Mouse (Mus musculus) CH12.LX (cell line): ENCODE measurements around the gene Kif1c. TPM values are rescaled to one million over a fixed set of nuclear protein-coding genes. Genes with fewer than 3 reads are reported as not detected.

Experiments
- DNase-seq: peaks from one replicate; pipeline ENCODE4 v3.0.0-alpha.2; 2013; ENCODE audit errors: extremely low read depth
- H3K27ac ChIP-seq: 2 replicates; pipeline ENCODE4 v1.5.1; 2012; ENCODE audit warnings: low read depth, mild to moderate bottlenecking, control low read depth, moderate library complexity; ENCODE audit not compliant: insufficient read depth
- H3K27me3 ChIP-seq: replicated peaks from 2 replicates; pipeline ENCODE3; 2012; ENCODE audit warnings: inconsistent platforms
- H3K36me3 ChIP-seq, 2 experiments: replicated peaks in 1 of 2; 2 replicates each; pipeline versions ENCODE3 to v1.6.1; 2012; ENCODE audit warnings: inconsistent platforms in 1 of 2, low read length in 1 of 2, mild to moderate bottlenecking in 1 of 2, mixed read lengths in 1 of 2, moderate library complexity in 1 of 2; ENCODE audit not compliant: control insufficient read depth in 1 of 2, insufficient read depth in 1 of 2
- H3K4me1 ChIP-seq, 2 experiments: 2 replicates each; pipeline ENCODE4 v1.6.1; 2012; ENCODE audit warnings: inconsistent platforms in 1 of 2, moderate library complexity in 1 of 2; ENCODE audit not compliant: insufficient read depth in 2 of 2, control insufficient read depth in 1 of 2
- H3K4me2 ChIP-seq: 2 replicates; pipeline ENCODE4 v1.6.1; 2012; ENCODE audit warnings: low read depth, mild to moderate bottlenecking, control low read depth; ENCODE audit not compliant: poor library complexity, insufficient read depth, severe bottlenecking
- H3K4me3 ChIP-seq, 3 experiments: fragments of 150-350 bp in 1 of 3; sonication (generic) in 1 of 3; replicated peaks in 1 of 3; 2 replicates each; pipeline versions ENCODE3 to v1.5.1; 2011 to 2012; ENCODE audit warnings: low read depth in 2 of 3, low read length in 2 of 3, mild to moderate bottlenecking in 2 of 3, moderate library complexity in 2 of 3, control low read depth in 1 of 3, improper control_type of control experiment in 1 of 3, inconsistent platforms in 1 of 3, mixed read lengths in 1 of 3; ENCODE audit not compliant: poor library complexity in 1 of 3
- H3K79me2 ChIP-seq: replicated peaks from 2 replicates; pipeline ENCODE4 v1.6.1; 2012; ENCODE audit warnings: mild to moderate bottlenecking, moderate library complexity; ENCODE audit not compliant: control insufficient read depth, poor library complexity, insufficient read depth, severe bottlenecking; ENCODE audit errors: extremely low read depth
- H3K9ac ChIP-seq: 2 replicates; pipeline ENCODE4 v1.6.1; 2012; ENCODE audit warnings: low read depth, mild to moderate bottlenecking, control low read depth, moderate library complexity; ENCODE audit not compliant: insufficient read depth
- H3K9me3 ChIP-seq: replicated peaks from 2 replicates; pipeline ENCODE3; 2012; ENCODE audit warnings: low read length, inconsistent platforms, mixed read lengths
- BHLHE40 ChIP-seq: IDR thresholded peaks from 2 replicates; pipeline ENCODE4 v1.6.1; 2011; ENCODE audit warnings: mild to moderate bottlenecking, low read depth, low read length, improper control_type of control experiment
- EP300 ChIP-seq: IDR thresholded peaks from 2 replicates; pipeline ENCODE4 v1.6.1; 2011; ENCODE audit warnings: low read length, improper control_type of control experiment
- ETS1 ChIP-seq: conservative IDR thresholded peaks from 2 replicates; pipeline ENCODE4 v1.6.1; 2012; ENCODE audit warnings: low read depth, mild to moderate bottlenecking, inconsistent platforms, low read length, improper control_type of control experiment, moderate library complexity
- IRF4 ChIP-seq: IDR thresholded peaks from 2 replicates; pipeline ENCODE4 v1.6.1; 2014; ENCODE audit warnings: low read depth, mild to moderate bottlenecking, inconsistent platforms, low read length, improper control_type of control experiment
- JUN ChIP-seq: IDR thresholded peaks from 2 replicates; pipeline ENCODE4 v1.6.1; 2011; ENCODE audit warnings: low read depth, mild to moderate bottlenecking, low read length, improper control_type of control experiment, moderate library complexity; ENCODE audit not compliant: insufficient read depth
- JUND ChIP-seq: conservative IDR thresholded peaks from 2 replicates; pipeline ENCODE4 v1.6.1; 2011; ENCODE audit warnings: low read depth, low read length, improper control_type of control experiment
- MAFK ChIP-seq: IDR thresholded peaks from 2 replicates; pipeline ENCODE4 v1.6.1; 2011; ENCODE audit warnings: low read length, improper control_type of control experiment; ENCODE audit not compliant: insufficient replicate concordance
- MAZ ChIP-seq: IDR thresholded peaks from 2 replicates; pipeline ENCODE4 v1.6.1; 2012; ENCODE audit warnings: low read depth, mild to moderate bottlenecking, inconsistent platforms, low read length, improper control_type of control experiment, moderate library complexity
- MXI1 ChIP-seq: IDR thresholded peaks from 2 replicates; pipeline ENCODE4 v1.6.1; 2011; ENCODE audit warnings: mild to moderate bottlenecking, low read depth, low read length, improper control_type of control experiment
- MYC ChIP-seq: IDR thresholded peaks from 2 replicates; pipeline ENCODE4 v1.6.1; 2011; ENCODE audit warnings: low read depth, mild to moderate bottlenecking, improper control_type of control experiment, low read length
- NELFE ChIP-seq: IDR thresholded peaks from 2 replicates; pipeline ENCODE4 v1.6.1; 2011; ENCODE audit warnings: low read depth, low read length, improper control_type of control experiment
- NRF1 ChIP-seq: IDR thresholded peaks from 2 replicates; pipeline ENCODE4 v1.6.1; 2014; ENCODE audit warnings: low read depth, mild to moderate bottlenecking, inconsistent platforms, low read length, improper control_type of control experiment, moderate library complexity
- POLR2A ChIP-seq: IDR thresholded peaks from 2 replicates; pipeline ENCODE4 v1.6.1; 2011; ENCODE audit warnings: low read depth, mild to moderate bottlenecking, improper control_type of control experiment, low read length
- POLR2AphosphoS2 ChIP-seq: IDR thresholded peaks from 2 replicates; pipeline ENCODE4 v1.6.1; 2011; ENCODE audit warnings: low read depth, low read length, improper control_type of control experiment
- RAD21 ChIP-seq: IDR thresholded peaks from 2 replicates; pipeline ENCODE4 v1.6.1; 2011; ENCODE audit warnings: low read depth, mild to moderate bottlenecking, low read length, improper control_type of control experiment, moderate library complexity
- SIN3A ChIP-seq: IDR thresholded peaks from 2 replicates; pipeline ENCODE4 v1.6.1; 2012; ENCODE audit warnings: low read length, improper control_type of control experiment, inconsistent platforms
- SMC3 ChIP-seq: IDR thresholded peaks from 2 replicates; pipeline ENCODE4 v1.6.1; 2011; ENCODE audit warnings: low read depth, low read length, improper control_type of control experiment
- TBP ChIP-seq: conservative IDR thresholded peaks from 2 replicates; pipeline ENCODE4 v1.6.1; 2011; ENCODE audit warnings: low read depth, low read length, improper control_type of control experiment
- USF1 ChIP-seq: IDR thresholded peaks from 2 replicates; pipeline ENCODE4 v1.6.1; 2014; ENCODE audit warnings: low read depth, mild to moderate bottlenecking, inconsistent platforms, low read length, improper control_type of control experiment
- ZKSCAN1 ChIP-seq: IDR thresholded peaks from 2 replicates; pipeline ENCODE4 v1.6.1; 2012; ENCODE audit warnings: low read depth, inconsistent platforms, low read length, improper control_type of control experiment, borderline replicate concordance
- ZNF384 ChIP-seq: IDR thresholded peaks from 2 replicates; pipeline ENCODE4 v1.6.1; 2012; ENCODE audit warnings: low read depth, low read length, improper control_type of control experiment, inconsistent platforms
- dilution Hi-C: fragments of 300-500 bp; cut with MboI; formaldehyde crosslinking; loops from 2 replicates; pipeline ENCODE4 v1.14.3; 2020; ENCODE audit warnings: low sequenced_read_pairs; ENCODE audit not compliant: extremely low pct_unique_long_range_greater_than_20kb, extremely low pct_ligation_motif_present
- in situ Hi-C: fragments of 300-500 bp; cut with MboI; formaldehyde crosslinking; loops from 3 replicates; pipeline ENCODE4 v1.14.3; 2019; ENCODE audit warnings: low sequenced_read_pairs, low pct_ligation_motif_present, low pct_unique_long_range_greater_than_20kb, mixed read lengths
- polyA plus RNA-seq: library from polyadenylated mRNA; unstranded; fragments of >175 nt; gene quantifications from 2 replicates; pipeline ENCODE4 v1.2.1, GENCODE M21; 2012; ENCODE audit warnings: low read depth; ENCODE audit not compliant: insufficient read length
- total RNA-seq, 2 experiments: library from RNA; depleted of rRNA; stranded (reverse); fragments of 300-350 nt in 1 of 2; fragments of >200 nt in 1 of 2; gene quantifications; 2 replicates each; pipeline ENCODE4 v1.2.3; 2012 to 2014

Gene Kif1c
- total and polyA plus RNA-seq, 3 experiments = 11.0 to 38.0 (median 31.7) TPM

GRCm38 (mm10) chr11:70678092-70678491 lies 22.3 kb upstream of the Kif1c start:
- H3K27ac ChIP-seq = no peak overlapping the region
- H3K27me3 ChIP-seq = no peaks in the 10 kb centered on the region
- H3K9ac ChIP-seq = no peak overlapping the region
- no peak for TF ChIP-seq EP300
- no peak for TF ChIP-seq RAD21
- TF ChIP-seq TBP = no peak
- TF ChIP-seq ZNF384 = no peak
- no peak for TF ChIP-seq MAZ
- TF ChIP-seq MYC = no peak
- no peak for TF ChIP-seq MXI1
- no peak for TF ChIP-seq ETS1
- no peak for TF ChIP-seq MAFK
- TF ChIP-seq USF1 = no peak
- TF ChIP-seq POLR2AphosphoS2 = no peak
- TF ChIP-seq ZKSCAN1 = no peak
- TF ChIP-seq JUND = no peak
- TF ChIP-seq NRF1 = no peak
- TF ChIP-seq SIN3A = no peak
- TF ChIP-seq POLR2A = no peak
- no peak for TF ChIP-seq IRF4
- no peak overlapping the region for H3K4me2 ChIP-seq
- in situ Hi-C loops (no loop called here), dilution Hi-C loops (no loop called here)
- peaks cover 62 to 89% of the 10 kb centered on the region in 2 experiments for H3K36me3 ChIP-seq
- no peak for DNase-seq
- peaks cover 0 to 42% of the 10 kb centered on the region in 2 experiments; a peak in 3 of 4 replicates for H3K4me1 ChIP-seq
- H3K9me3 ChIP-seq = no peaks in the 10 kb centered on the region
- no peaks in the 10 kb centered on the region for H3K79me2 ChIP-seq
- H3K4me3 ChIP-seq = no peak overlapping the region

- H3K9me3 ChIP-seq = no peaks in the 10 kb centered on the region
- H3K4me2 ChIP-seq = no peak overlapping the region
- in situ Hi-C loops = no loop called here
- H3K79me2 ChIP-seq = no peaks in the 10 kb centered on the region
- dilution Hi-C loops = no loop called here
- H3K36me3 ChIP-seq = peaks cover 64 to 92% of the 10 kb centered on the region in 2 experiments
- no peak overlapping the region for H3K9ac ChIP-seq
- H3K27me3 ChIP-seq = no peaks in the 10 kb centered on the region
- peaks cover 0 to 47% of the 10 kb centered on the region in 2 experiments for H3K4me1 ChIP-seq
- no peak for DNase-seq
- no peak overlapping the region for H3K27ac ChIP-seq
- TF ChIP-seq BHLHE40 = no peak
- TF ChIP-seq EP300 = no peak
- no peak for TF ChIP-seq NELFE
- no peak for TF ChIP-seq JUN
- TF ChIP-seq ETS1 = no peak
- TF ChIP-seq SMC3 = no peak
- TF ChIP-seq MAFK = no peak
- no peak for TF ChIP-seq JUND
- H3K4me3 ChIP-seq = no peak overlapping the region
Observed at GRCm38 (mm10) chr11:70678576-70678975, 21.8 kb upstream of the Kif1c start.
